Comparison of ENCODE assay signal across 9 mouse cellular contexts in the genomic region with DNA sequence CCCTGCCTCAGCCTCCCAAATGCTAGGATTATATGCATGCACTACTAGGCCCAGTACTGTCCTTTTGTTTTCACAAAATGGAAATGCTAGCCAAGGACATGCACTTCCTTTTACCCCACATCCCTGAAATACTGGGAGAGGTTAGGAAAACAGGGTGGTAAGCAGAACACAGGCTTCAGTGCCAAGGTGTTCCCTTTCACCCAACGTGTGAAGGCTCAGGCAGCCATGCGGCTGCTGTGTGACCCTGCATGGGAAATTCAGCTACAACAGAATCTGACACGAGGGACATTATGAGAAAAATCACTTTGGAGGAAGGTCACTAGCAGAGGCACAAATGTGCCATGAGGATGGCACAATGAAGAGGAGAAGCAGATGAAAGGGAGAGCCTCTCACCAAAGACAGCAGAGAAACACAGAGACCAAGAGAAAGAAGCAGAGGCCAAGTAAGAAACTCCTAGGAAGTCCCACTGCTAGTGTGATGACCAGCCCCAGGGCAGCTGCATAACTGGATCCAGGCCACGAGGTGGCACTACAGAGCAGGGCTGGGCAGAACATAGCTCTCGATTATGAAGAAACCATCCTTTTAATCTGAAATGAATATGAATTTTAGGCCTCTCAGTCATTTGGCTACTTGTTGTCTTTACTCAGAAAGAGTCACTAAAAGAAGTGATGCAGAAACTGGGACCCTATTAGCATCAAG. TPM values are rescaled to one million over a fixed set of nuclear protein-coding genes. Genes with fewer than 3 reads are reported as not detected.
A peak's percentile ranks its signal among the peaks of the same experiment; 100 is the strongest.
DNase-seq lines count a peak whose midpoint lies in the region; ATAC-seq and TF ChIP-seq lines count a peak whose summit lies in the region.
"Had no signal": no experiment of that assay in that cellular context is flagged by ENCODE, and none has a peak within 500 bp of the region (broad histone marks: within the 10 kb centered on the region; RNA-seq: fewer than 3 reads in every experiment).

No protein-coding gene starts in this region.

- H3K27me3 ChIP-seq in forebrain, embryonic 10.5 days (ENCODE audit: poor library complexity, severe bottlenecking), result no peaks in the 10 kb centered on the region
- H3K27me3 ChIP-seq in forebrain, embryonic 12.5 days, result no peaks in the 10 kb centered on the region
- H3K27me3 ChIP-seq: limb, embryonic 15.5 days had no signal

- H3K9me3 ChIP-seq in forebrain, embryonic 10.5 days, result no peaks in the 10 kb centered on the region
- H3K9me3 ChIP-seq in forebrain, embryonic 12.5 days, result no peaks in the 10 kb centered on the region
- H3K9me3 ChIP-seq: limb, embryonic 15.5 days had no signal

- no peak for ATAC-seq in forebrain, embryonic 12.5 days (ENCODE audit: low FRiP score)
- ATAC-seq in megakaryocyte-erythroid progenitor cell, adult 5-6 weeks (replicated peaks; ENCODE audit: low FRiP score, low TSS enrichment, poor library complexity, severe bottlenecking), result peak; percentile 86

- no peaks in the 10 kb centered on the region for H3K4me1 ChIP-seq in forebrain, embryonic 10.5 days
- no peaks in the 10 kb centered on the region for H3K4me1 ChIP-seq in forebrain, embryonic 12.5 days
- peaks cover 1% of the 10 kb centered on the region; the same call in 1 of the 2 replicates for H3K4me1 ChIP-seq in bone marrow, adult 2 months (ENCODE audit: control insufficient read depth, insufficient read depth, low read length)
- H3K4me1 ChIP-seq in embryonic fibroblast, embryonic 13.5 days (ENCODE audit: control insufficient read depth, insufficient read depth, low read length), result no peaks in the 10 kb centered on the region
- H3K4me1 ChIP-seq: limb, embryonic 15.5 days had no signal

- no peak overlapping the region for H3K4me2 ChIP-seq in forebrain, embryonic 12.5 days
- H3K4me2 ChIP-seq: limb, embryonic 15.5 days had no signal

- no peak overlapping the region for H3K4me3 ChIP-seq in forebrain, embryonic 10.5 days
- no peak overlapping the region for H3K4me3 ChIP-seq in forebrain, embryonic 12.5 days (replicated peaks)
- no peak overlapping the region for H3K4me3 ChIP-seq in bone marrow, adult 2 months (replicated peaks; ENCODE audit: control insufficient read depth, low read depth, low read length)
- no peak overlapping the region for H3K4me3 ChIP-seq in embryonic fibroblast, embryonic 13.5 days (ENCODE audit: insufficient read depth, low read length)
- H3K4me3 ChIP-seq: limb, embryonic 15.5 days had no signal

- intact Hi-C loops in heart, postnatal 25 days (cut with DNase I), result loop anchor here (1.0 to 10.0 kb wide), 2 partner anchors 54 to 202 kb away; partner anchors contain the start of gene S100a6

- TF ChIP-seq CTCF in bone marrow, adult 2 months (IDR thresholded peaks at IDR 0.05; ENCODE audit: control insufficient read depth, insufficient read depth, low read length), result peak; percentile 97
- TF ChIP-seq CTCF in embryonic fibroblast, embryonic 13.5 days (IDR thresholded peaks at IDR 0.05; ENCODE audit: borderline replicate concordance, insufficient read depth, low read length), result peak; percentile 90

- no peak overlapping the region for H3K9ac ChIP-seq in forebrain, embryonic 12.5 days
- H3K9ac ChIP-seq: limb, embryonic 15.5 days had no signal

- no peak overlapping the region for H3K27ac ChIP-seq in forebrain, embryonic 10.5 days
- H3K27ac ChIP-seq in forebrain, embryonic 12.5 days, result no peak overlapping the region
- no peak overlapping the region for H3K27ac ChIP-seq in bone marrow, adult 2 months (ENCODE audit: control insufficient read depth, insufficient read depth, low read depth, low read length, poor library complexity)
- no peak overlapping the region for H3K27ac ChIP-seq in embryonic fibroblast, embryonic 13.5 days (ENCODE audit: insufficient read depth, low read length)
- H3K27ac ChIP-seq: limb, embryonic 15.5 days had no signal

- peak; percentile 51 for DNase-seq in forebrain, embryonic 10.5 days (ENCODE audit: extremely low spot score, low spot score)
- peak; percentile 46 for DNase-seq in heart, postnatal 25 days (ENCODE audit: low spot score)
- DNase-seq in layer of hippocampus, postnatal 14 days (ENCODE audit: low spot score in 2 of 2), result peak; percentile 62 to 76
- DNase-seq in spleen, adult 12 weeks (ENCODE audit: low spot score), result peak; percentile 35

- WGBS in forebrain, embryonic 10.5 days, result 62% methylated on average over 5 of the region's 5 CpGs
- 57% methylated on average over 5 of the region's 5 CpGs for WGBS in forebrain, embryonic 12.5 days
- WGBS in bone marrow, adult 2 months, result 48% methylated on average over 5 of the region's 5 CpGs

- no peak for TF ChIP-seq POLR2A in bone marrow, adult 2 months (IDR thresholded peaks at IDR 0.05; ENCODE audit: borderline replicate concordance, control insufficient read depth, low read depth, low read length)
- no peak for TF ChIP-seq POLR2A in embryonic fibroblast, embryonic 13.5 days (IDR thresholded peaks at IDR 0.05; ENCODE audit: low read depth, low read length)

- H3K36me3 ChIP-seq in forebrain, embryonic 10.5 days (replicated peaks), result peaks cover 100% of the 10 kb centered on the region
- H3K36me3 ChIP-seq in forebrain, embryonic 12.5 days (replicated peaks), result peaks cover 91% of the 10 kb centered on the region

RNA-seq across cellular contexts. Expression of gene Ints3, which starts 21.0 kb away (rescaled TPM):
- polyA plus RNA-seq in forebrain, embryonic 10.5 days (2016; fragmentation: Nextera tagmentation; extraction: Ambion mirVana), result 40.9 and 41.9 TPM in 2 replicates
- polyA plus RNA-seq in forebrain, embryonic 12.5 days (2016; fragmentation: Nextera tagmentation; extraction: Ambion mirVana), result 42.8 and 45.1 TPM in 2 replicates
- polyA plus RNA-seq in bone marrow, adult 2 months (2011; ENCODE audit: insufficient read depth, insufficient read length, low replicate concordance, missing spikeins), result 7.1 and 21.2 TPM in 2 replicates
- 39.5 and 40.0 TPM in 2 replicates for polyA plus RNA-seq in embryonic fibroblast, embryonic 13.5 days (2011; ENCODE audit: insufficient read length, low read depth, missing spikeins)
- 10 to 100 TPM; 25.2 to 26.9 TPM for total RNA-seq in heart, postnatal 25 days (2021)
- total RNA-seq in layer of hippocampus, postnatal 14 days (2021), result 10 to 100 TPM; 60.5 to 67.0 TPM
- 39.0 and 39.3 TPM in 2 replicates for total RNA-seq in megakaryocyte-erythroid progenitor cell, adult 5-6 weeks (2014; fragmentation: Nextera tagmentation)
- 16.4 and 23.2 TPM in 2 replicates for total RNA-seq in megakaryocyte-erythroid progenitor cell, adult 5-6 weeks (2017)

RNA-seq across cellular contexts. Expression of gene Slc27a3, which starts 22.7 kb away (rescaled TPM):
- 18.8 and 20.9 TPM in 2 replicates for polyA plus RNA-seq in forebrain, embryonic 10.5 days (2016; fragmentation: Nextera tagmentation; extraction: Ambion mirVana)
- 14.7 and 18.3 TPM in 2 replicates for polyA plus RNA-seq in forebrain, embryonic 12.5 days (2016; fragmentation: Nextera tagmentation; extraction: Ambion mirVana)
- 4.4 and 5.6 TPM in 2 replicates for polyA plus RNA-seq in bone marrow, adult 2 months (2011; ENCODE audit: insufficient read depth, insufficient read length, low replicate concordance, missing spikeins)
- 9.0 and 20.0 TPM in 2 replicates for polyA plus RNA-seq in embryonic fibroblast, embryonic 13.5 days (2011; ENCODE audit: insufficient read length, low read depth, missing spikeins)
- 1 to 10 TPM in 1 of 2 experiments, under 1 TPM in 1; 0.78 to 1.4 TPM for total RNA-seq in heart, postnatal 25 days (2021)
- 10 to 100 TPM; 15.2 to 19.1 TPM for total RNA-seq in layer of hippocampus, postnatal 14 days (2021)
- total RNA-seq in megakaryocyte-erythroid progenitor cell, adult 5-6 weeks (2014; fragmentation: Nextera tagmentation), result 1.7 and 7.3 TPM in 2 replicates
- 0.28 and 0.72 TPM in 2 replicates for total RNA-seq in megakaryocyte-erythroid progenitor cell, adult 5-6 weeks (2017)

RNA-seq across cellular contexts. Expression of gene Npr1, which starts 53.2 kb away (rescaled TPM):
- 2.0 and 2.3 TPM in 2 replicates for polyA plus RNA-seq in forebrain, embryonic 10.5 days (2016; fragmentation: Nextera tagmentation; extraction: Ambion mirVana)
- 1.6 and 2.2 TPM in 2 replicates for polyA plus RNA-seq in forebrain, embryonic 12.5 days (2016; fragmentation: Nextera tagmentation; extraction: Ambion mirVana)
- polyA plus RNA-seq in bone marrow, adult 2 months (2011; ENCODE audit: insufficient read depth, insufficient read length, low replicate concordance, missing spikeins), result 6.4 and 10.6 TPM in 2 replicates
- 0.18 TPM in 1 of 2 replicates, not detected in the other for polyA plus RNA-seq in embryonic fibroblast, embryonic 13.5 days (2011; ENCODE audit: insufficient read length, low read depth, missing spikeins)
- total RNA-seq in heart, postnatal 25 days (2021), result 10 to 100 TPM; 17.2 to 18.8 TPM
- 1 to 10 TPM; 4.2 to 6.5 TPM for total RNA-seq in layer of hippocampus, postnatal 14 days (2021)
- 0.22 TPM in 1 of 2 replicates, not detected in the other for total RNA-seq in megakaryocyte-erythroid progenitor cell, adult 5-6 weeks (2014; fragmentation: Nextera tagmentation)
- total RNA-seq in megakaryocyte-erythroid progenitor cell, adult 5-6 weeks (2017), result not detected in 2 replicates
